Mouse (Mus musculus): Measurements from ENCODE around the gene Lao1.
A peak's percentile ranks its signal among the peaks of the same experiment; 100 is the strongest.
"Not testable (repeated sequence)": the region's sequence is repeated elsewhere in the genome, so short reads cannot be mapped to it uniquely, and the experiment has no call there.

The Lao1 gene

GRCm38 (mm10) chr4:118961141-118961628 is at the start of gene Lao1:
Gene Lao1 (plus strand): TSS chr4:118961578.
- peak; percentile 10 to 22 for DNase-seq (ENCODE audit: low spot score in 2 of 2)

DNA sequence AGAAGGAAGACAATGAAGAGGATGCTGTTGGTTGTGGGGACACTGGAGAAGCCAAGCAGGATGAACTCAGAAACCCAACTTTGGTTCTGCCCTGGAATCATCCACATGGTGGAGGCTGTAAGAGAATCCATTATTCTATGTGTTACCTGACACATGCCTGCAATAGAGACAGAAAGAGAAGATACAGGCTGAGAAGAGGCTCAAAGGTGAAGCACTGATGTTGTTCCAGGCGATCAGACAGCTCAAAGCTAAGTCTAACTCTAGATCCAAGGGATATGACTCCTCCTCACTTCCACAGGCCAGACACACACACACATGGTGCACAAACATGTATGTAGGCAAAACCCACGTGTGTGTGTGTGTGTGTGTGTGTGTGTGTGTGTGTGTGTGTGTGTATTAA is 44.0 kb upstream of the Lao1 start, which contains the start of gene Olfr1329:
Olfr1329 (minus strand) TSS at position 101 of the 400 bp plus-strand sequence.
- not testable (repeated sequence) for DNase-seq (ENCODE audit: low spot score in 2 of 2)

DNA sequence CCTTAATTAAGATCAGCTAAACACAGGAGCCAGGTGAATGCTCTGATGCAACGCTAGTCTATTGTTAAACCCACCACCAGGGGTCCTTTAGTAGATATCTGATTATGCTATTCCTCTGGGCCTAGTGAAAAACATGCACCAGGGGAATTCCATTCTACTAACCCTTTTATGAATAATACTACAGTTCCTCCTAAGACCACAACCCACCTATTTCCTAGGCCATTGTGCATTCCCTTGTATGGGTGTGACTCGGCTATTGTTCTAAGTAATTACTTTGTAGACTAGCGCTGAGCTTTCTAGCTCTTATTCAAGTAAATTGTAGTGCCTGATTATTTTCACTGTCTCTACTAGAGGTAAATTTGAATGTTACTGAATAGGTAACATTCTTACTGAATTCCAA is 30.1 kb upstream of the Lao1 start:
- DNase-seq (ENCODE audit: low spot score in 2 of 2), result not testable (repeated sequence)

GRCm38 (mm10) chr4:118938512-118938911 is 22.9 kb upstream of the Lao1 start, which contains the start of gene Olfr1328:
Gene Olfr1328 (minus strand): TSS chr4:118938612.
- DNase-seq (ENCODE audit: low spot score in 2 of 2), result no peak

DNA sequence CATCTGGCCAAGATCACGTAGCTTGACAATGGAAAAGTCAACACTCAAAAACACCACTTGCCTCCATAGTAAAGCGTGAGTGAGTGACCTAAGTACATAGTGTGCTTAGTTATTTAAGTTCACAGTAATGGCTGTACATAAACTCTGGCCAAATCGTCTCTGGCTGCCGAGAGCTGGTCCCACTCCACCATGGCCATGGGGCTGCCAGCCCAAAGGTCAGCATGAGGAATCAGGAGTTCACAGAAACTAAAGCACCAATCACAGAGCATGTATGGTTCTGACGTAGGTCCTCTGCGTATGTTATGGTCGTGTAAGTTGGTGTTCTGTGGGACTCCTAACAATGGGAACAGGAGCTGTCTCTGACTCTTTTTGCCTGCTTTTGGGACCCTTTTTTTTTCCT is 2.6 kb upstream of the Lao1 start:
- DNase-seq (ENCODE audit: low spot score in 2 of 2), result no peak

DNA sequence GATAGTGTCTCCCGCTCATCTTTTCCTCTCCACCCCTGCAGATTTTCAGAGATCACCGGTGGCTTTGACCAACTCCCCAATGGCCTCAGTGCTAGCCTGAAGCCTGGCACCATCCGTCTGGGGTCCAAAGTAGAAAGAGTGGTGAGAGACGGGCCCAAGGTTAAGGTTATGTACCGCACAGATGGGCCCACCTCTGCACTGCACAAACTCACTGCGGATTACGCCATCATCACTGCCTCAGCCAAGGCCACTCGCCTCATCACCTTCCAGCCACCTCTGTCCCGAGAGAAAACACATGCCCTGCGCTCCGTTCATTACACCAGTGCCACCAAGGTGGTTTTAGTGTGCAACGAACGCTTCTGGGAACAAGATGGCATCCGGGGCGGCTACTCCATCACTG is 6.3 kb downstream of the Lao1 start:
- no peak for DNase-seq (ENCODE audit: low spot score in 2 of 2)

DNA sequence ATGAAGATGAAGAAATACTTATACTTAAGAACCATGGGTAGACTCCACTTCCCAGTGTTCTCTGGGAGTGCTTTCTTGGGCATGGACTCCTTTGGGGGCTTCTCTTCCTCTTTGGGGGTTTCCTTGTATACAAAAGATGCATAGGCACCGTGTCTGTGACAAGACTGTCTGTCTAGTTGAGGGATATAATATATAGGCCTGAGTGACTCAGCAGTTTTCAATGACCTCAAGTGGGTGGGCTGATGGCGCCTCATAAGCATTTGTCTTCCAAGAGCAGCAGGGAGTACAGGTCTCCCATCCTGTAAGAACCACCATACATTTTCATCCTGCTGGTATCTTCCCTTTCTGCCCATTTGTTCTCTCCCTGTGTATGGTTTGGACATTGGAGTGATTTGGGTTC is 11.9 kb downstream of the Lao1 start:
- DNase-seq (ENCODE audit: low spot score in 2 of 2), result no peak

DNA sequence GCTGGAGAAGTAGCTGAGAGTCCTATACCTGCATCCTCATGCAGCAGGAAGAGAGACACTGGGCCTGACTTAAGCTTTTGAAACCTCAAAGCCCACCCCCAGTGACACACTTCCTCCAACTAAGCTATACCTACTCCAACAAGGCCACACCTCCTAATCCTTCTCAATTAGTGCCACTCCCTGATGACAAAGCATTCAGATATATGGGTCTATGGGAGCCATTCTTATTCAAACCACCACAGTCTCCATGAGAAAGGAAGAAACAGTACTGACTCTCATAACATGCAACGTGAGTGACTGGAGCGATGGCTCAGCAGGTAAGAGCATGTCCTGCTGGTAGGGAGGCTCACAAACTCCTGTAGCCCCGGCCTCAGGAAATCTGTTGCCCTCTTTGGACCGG is 23.9 kb downstream of the Lao1 start:
- no peak for DNase-seq (ENCODE audit: low spot score in 2 of 2)

DNA sequence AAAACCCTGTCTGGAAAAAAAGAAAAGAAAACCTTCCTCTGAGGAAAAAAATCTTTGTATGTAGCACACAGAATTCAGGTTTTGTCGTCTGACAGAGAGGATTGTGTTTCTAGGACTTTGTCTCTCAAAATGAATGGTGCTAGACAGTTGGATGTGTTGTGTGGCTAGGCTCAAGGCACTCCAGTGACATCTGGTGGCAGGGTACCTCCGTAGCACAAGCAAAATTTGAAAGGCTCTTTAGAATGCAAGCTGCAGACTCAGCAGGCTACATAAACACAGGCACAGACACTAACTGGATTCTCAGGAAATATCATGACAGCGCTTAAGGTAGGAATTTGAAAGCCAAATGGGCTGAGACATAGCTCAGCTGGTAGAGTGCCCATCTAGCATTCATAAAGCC is 27.2 kb downstream of the Lao1 start:
- peak in 1 of 2 experiments; percentile 28 for DNase-seq (ENCODE audit: low spot score in 2 of 2)

- no peak for DNase-seq (ENCODE audit: low spot score in 2 of 2)
Measured at GRCm38 (mm10) chr4:118989331-118989730, 28.0 kb downstream of the Lao1 start.

DNA sequence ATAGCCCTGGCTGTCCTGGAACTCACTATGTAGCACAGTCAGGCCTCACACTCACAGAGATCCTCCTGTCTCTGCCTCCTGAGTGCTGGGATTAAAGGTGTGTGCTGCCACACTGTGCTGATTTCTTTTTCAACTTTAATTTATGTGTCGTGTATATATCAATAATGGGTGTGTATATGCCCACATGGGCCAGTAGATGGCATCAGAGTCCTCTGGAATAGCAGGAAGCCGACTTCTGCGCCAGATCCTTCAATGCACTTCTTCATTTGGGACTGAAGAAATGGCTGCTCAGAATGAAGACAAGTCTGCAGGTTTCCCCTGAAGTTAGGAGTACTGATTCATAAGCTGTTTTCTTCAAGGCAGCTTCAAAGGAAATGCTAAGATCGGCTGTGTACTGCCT is 30.4 kb downstream of the Lao1 start:
- no peak for DNase-seq (ENCODE audit: low spot score in 2 of 2)

DNA sequence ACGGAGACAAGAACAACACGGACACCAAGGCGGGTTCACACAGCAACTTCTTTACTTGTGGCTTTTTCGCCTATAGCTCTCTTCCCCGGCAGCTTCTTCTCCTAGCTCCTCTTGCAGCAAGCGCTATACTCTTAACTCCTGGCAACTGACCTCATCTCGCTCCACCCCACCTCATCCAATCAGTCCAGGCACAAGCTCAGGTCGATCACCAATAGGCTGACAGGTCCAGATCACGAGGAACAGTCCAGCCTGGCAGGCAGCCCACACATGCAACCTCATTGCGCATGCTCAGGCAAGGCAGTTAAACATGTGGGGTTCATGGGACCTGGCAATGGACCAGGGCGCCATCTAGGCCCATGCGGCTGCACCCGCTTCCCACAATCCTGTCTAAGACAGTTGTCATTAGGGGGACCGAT is 35.8 kb downstream of the Lao1 start:
- DNase-seq (ENCODE audit: low spot score in 2 of 2), result no peak

DNA sequence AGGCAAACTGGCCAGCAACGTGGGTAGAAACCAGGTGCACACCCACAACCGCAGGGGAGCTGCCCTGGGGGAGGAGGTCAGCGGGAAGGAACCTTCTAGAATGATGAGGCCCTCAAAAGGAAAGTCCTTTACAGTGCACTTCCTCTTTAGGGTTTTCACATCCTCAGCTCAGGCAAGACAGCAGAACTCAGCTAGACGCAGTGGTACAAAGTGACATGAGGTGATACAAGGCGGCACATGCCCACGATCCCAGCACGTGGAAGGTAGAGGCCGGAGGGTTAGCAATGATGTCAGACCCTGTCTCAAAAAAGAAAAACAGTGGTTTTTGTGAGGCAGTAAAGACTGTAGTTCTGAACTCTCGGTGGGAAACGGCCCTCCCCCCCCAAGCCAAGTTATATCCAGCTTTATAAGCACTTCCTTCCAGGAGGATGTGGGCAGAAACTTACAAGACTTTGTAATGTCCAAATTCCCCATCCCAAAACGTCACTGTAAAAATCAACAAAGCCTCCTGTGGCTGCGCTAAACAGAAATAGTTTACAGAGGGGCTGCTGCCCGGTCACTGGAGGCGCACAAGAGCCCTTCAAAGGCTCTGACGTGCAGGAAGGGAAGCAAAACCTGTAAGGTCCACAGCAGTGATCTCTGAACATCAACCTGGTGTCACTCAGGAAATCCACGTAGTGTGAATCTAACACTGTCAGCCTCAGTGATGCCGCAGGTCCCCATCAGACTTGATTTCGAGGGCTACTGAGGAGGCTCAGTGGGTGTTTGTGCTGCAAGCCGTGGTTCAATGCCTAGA is 38.5 kb downstream of the Lao1 start:
- DNase-seq (ENCODE audit: low spot score in 2 of 2), result no peak

DNA sequence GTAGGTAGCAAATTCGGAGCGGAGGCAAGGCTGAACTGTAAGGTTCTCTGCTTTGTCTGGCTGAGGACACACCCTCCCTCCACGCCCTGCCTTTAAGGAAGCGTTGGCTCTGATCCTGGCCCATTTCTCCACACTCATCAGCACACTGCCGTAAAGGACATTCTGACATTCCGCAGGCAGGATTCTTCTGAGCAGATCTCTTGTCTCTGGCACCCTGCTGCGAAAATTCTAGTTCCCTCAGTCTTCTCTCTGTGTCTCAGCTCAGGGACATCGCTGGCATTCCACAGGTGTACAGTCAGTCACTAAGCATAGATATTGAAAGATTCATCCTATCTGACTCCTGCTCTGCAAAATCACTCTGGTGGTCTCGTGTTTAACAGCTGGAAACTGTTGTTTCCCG is 40.3 kb downstream of the Lao1 start:
- DNase-seq (ENCODE audit: low spot score in 2 of 2), result no peak

- DNase-seq (ENCODE audit: low spot score in 2 of 2), result no peak
Measured at GRCm38 (mm10) chr4:119002512-119002911, 41.1 kb downstream of the Lao1 start.

DNA sequence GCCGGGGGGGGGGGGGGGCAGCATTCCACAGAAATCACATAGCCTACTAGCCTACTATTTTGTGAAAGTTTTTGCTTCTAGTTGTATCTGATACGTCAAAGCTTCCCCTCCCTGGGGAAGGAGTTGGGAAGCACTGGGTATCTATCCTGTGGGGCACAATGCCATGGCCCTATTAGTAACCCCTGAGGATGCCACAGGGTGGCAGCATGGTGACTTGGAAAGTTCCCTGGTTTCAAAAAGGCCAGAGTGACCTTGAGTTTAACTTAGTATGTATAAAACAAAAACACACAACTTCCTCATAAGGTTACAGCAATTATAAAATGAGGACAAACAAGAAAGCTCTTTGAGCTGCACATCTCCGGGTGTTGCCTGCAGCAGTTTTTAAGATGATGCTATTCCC is 42.8 kb downstream of the Lao1 start:
- DNase-seq (ENCODE audit: low spot score in 2 of 2), result no peak

DNA sequence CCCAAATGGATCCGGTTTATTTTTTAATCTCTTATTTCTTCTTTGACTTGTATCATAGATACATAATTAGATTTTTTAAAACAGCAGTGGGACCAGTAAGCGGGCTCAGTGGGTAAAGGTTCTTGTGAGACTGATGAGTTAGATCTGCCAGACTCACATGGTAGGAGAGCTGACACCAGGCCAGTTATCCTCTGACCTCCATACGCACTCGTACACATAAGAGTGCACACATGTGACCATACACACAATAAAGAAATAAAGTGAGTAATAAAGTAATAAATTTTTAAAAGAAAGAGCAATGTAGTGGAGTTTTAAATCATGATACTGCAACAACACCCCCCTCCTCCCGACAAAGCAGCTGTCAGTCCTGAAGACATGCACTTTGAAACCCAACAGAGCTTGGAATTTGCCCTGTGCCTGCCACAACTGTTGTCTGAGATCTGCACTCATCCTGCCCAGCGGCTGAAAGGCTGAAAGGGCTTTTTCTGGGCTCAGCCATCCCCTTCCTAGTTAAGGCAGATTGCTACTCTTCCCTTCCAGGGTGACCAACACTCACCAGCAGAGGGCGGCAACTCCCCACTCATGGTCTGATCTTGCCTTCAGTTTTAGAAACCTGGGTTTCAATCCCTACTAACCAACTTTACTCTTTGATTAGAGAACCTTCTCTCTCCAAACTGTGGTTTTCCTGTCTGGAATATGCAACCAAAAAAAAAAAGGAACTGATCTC is 43.4 kb downstream of the Lao1 start:
- peak; percentile 58 to 72 for DNase-seq (ENCODE audit: low spot score in 2 of 2)

GRCm38 (mm10) chr4:119007602-119008001 is 46.2 kb downstream of the Lao1 start:
- DNase-seq (ENCODE audit: low spot score in 2 of 2), result no peak

DNA sequence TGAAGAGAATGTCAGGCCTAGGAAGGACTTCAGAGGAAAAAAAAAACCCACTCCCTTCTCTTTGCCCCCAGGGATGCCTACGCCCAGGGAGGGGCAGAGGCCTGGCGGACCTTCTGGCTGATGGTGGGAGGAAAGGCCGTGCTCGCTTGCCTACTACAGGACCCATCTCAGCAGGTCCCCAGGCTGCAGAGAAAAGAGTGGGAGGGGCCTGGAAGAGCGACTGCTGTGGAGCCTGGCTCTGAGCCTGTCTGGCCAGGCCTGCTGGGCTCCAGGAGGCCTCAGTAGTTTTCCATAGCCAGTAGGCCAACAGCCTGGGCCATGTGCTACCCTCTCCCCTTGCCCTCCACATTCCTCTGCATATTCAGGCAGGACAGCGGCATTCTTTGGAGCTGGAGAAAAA is 47.1 kb downstream of the Lao1 start:
- DNase-seq (ENCODE audit: low spot score in 2 of 2), result peak in 1 of 2 experiments; percentile 25

DNA sequence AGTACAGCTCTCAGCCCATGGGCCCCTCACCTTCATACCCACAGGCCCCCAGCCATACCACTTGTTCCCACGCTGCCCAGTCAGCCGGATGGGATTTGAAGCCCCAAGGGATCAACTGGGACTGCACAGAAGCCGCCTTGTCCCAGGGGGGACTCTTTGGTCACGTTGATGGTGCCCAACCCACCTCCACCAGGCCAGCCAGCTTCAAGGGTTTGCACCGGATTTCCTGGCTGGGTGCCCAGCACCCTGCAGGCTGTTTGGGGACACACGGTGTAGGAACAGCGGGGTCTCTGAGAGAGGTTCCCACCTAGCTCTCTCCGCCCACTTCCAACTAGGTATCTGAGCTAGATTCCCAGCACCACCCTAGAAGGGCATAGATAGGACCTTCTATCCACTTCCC is 48.4 kb downstream of the Lao1 start:
- no peak for DNase-seq (ENCODE audit: low spot score in 2 of 2)

GRCm38 (mm10) chr4:119011050-119011680 is 49.8 kb downstream of the Lao1 start:
- DNase-seq (ENCODE audit: low spot score in 2 of 2), result no peak

DNA sequence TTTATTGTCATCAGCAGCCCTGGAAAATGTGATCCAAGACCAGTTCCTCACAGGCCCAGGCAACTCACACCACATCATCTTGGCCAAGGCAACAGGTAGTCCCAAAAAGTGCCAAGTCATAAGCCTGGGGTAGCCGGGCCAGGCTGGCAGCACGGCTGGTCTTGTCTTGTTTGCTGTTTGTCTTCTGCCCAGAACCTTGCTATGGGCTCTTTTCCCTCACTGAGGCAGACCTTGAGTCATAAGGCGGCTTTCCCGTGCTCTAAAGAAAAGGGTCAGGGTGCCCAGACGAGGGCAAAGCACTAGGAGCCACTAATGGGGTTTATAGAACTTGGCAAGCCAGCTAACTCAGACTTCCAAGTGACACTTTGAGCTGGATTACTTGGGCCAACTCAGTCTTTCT is 51.7 kb downstream of the Lao1 start:
- DNase-seq (ENCODE audit: low spot score in 2 of 2), result no peak

All from right cerebral cortex, postnatal 36 days (tissue).